Mouse (Mus musculus): ENCODE measurements around the gene Txndc2. TPM values are rescaled to one million over a fixed set of nuclear protein-coding genes. Genes with fewer than 3 reads are reported as not detected.
"Not testable (repeated sequence)": the region's sequence is repeated elsewhere in the genome, so short reads cannot be mapped to it uniquely, and the experiment has no call there.

Gene Txndc2
- polyA plus RNA-seq, 1 experiment from 2014 or later: 0.10 TPM

DNA sequence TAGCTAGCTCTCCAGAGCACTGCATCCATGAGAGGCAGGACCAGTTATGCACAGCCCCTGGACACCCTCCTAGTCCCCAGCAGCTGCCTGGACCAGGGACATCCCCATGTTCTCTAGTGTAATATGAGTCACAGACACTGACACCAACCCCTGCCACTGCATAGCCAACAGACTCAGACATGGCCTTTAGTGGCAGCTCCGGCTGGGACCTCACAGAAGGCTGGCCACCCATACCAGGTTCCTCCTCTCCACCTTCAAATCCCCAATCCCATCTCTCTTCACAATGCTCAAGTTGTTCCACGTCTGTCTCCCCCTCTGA, 7.2 kb upstream of the Txndc2 start:
- WGBS: 93% methylated on average over 2 of the region's 2 CpGs
- H3K9ac ChIP-seq (replicated peaks): no peak overlapping the region
- no peaks in the 10 kb centered on the region for H3K9me3 ChIP-seq (replicated peaks)
- H3K27ac ChIP-seq (replicated peaks): no peak overlapping the region
- H3K4me1 ChIP-seq: no peaks in the 10 kb centered on the region
- H3K4me2 ChIP-seq: no peak overlapping the region
- no peak overlapping the region for H3K4me3 ChIP-seq (replicated peaks)
- H3K27me3 ChIP-seq (replicated peaks): no peaks in the 10 kb centered on the region
- ATAC-seq (ENCODE audit: low FRiP score): no peak
- H3K36me3 ChIP-seq: peaks cover 17% of the 10 kb centered on the region

DNA sequence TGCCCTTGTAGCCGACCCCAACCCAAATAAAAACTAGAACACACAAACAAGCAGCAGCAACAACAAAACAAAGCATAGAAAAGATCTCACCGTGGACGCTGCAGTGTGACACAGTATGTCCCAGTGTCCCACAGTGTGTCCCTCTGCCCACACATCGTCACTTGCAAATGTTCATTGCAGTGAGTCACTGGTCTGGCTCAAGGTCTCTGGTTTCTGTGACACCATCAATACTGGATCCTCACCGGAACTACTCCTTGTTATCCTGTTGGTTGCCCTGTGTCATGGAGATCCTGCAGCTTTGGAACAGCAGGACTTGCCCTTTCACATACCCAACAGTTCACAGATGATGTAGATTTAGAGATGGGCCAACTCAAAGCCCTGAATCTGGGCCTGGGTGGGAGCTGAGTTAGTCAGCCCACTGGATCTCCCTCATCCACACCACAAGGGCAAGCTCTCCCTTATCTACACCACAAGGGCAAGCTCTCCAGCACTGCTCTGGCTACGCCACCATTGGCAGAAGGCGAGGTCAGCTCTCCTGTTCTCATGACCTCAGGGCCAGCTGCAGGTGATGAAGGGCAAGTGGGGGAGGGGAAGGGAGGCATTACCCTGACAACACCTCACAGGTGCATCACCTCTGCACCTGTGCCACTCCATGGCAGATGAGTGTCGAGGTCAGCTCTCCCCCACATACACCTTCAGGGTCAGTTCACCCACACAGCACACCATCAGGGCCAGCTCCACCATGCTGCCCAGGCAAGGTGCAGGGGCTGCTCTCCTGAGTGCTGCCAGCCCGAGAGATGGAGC, 6.6 kb upstream of the Txndc2 start:
- Histone ChIP-seq H3K36me3 (peaks cover 17% of the 10 kb centered on the region), H3K9ac (replicated peaks) (no peak overlapping the region), H3K27ac (replicated peaks) (no peak overlapping the region), H3K27me3 (replicated peaks) (no peaks in the 10 kb centered on the region), H3K4me2 (no peak overlapping the region), H3K4me1 (peaks cover 1% of the 10 kb centered on the region), H3K9me3 (replicated peaks) (no peaks in the 10 kb centered on the region), H3K4me3 (replicated peaks) (no peak overlapping the region)
- ATAC-seq (ENCODE audit: low FRiP score): no peak
- WGBS: 87% methylated on average over 9 of the region's 9 CpGs

DNA sequence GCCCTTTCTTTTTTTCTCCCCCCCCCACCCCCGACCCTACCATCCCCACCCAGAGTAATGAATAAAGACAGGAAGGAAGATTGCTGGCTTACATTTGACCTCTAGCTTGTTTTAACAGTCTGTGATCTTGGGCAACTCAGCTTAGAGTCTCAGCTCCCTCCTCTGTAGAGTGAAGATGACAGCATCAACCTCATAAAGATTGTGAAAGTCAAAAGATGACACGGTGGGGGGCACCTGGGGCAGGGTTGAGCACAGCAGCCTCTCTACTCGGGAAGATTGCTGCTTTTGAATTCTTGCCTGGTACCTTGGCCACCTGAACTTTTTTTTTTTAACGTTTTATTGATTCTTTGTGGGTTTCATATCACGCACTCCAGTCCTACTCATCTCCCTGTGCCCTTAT, 6.0 kb upstream of the Txndc2 start:
- Histone ChIP-seq H3K9ac (replicated peaks) (no peak overlapping the region), H3K27me3 (replicated peaks) (no peaks in the 10 kb centered on the region), H3K9me3 (replicated peaks) (no peaks in the 10 kb centered on the region), H3K36me3 (peaks cover 17% of the 10 kb centered on the region), H3K4me1 (peaks cover 7% of the 10 kb centered on the region), H3K4me3 (replicated peaks) (no peak overlapping the region), H3K27ac (replicated peaks) (no peak overlapping the region), H3K4me2 (no peak overlapping the region)
- no peak for ATAC-seq (ENCODE audit: low FRiP score)
- WGBS: 68% methylated on average over 5 of the region's 5 CpGs

DNA sequence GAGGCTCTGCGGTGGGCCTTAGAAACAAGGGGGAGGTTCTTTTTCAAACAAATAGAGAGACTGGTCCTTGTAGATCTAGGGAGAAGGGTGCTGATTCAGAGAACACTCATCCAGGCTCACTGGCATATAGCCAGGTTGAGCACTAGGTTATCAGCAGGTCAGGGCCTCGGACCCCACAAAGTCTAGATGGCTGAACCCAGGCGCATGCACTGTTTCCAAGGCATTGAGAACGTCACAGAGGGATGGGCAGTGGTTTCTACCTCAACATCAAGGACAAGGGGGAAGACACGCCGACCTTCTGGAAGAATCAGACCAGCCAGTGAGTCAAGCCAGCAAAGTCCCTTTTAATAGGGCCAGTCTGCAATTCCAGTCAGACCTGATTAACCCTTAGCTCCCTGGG, 5.3 kb upstream of the Txndc2 start:
- WGBS: 85% methylated on average over 6 of the region's 6 CpGs
- H3K4me3 ChIP-seq (replicated peaks): no peak overlapping the region
- no peak overlapping the region for H3K27ac ChIP-seq (replicated peaks)
- no peaks in the 10 kb centered on the region for H3K27me3 ChIP-seq (replicated peaks)
- no peak for ATAC-seq (ENCODE audit: low FRiP score)
- H3K9me3 ChIP-seq (replicated peaks): no peaks in the 10 kb centered on the region
- peaks cover 15% of the 10 kb centered on the region for H3K4me1 ChIP-seq
- H3K36me3 ChIP-seq: peaks cover 10% of the 10 kb centered on the region
- no peak overlapping the region for H3K9ac ChIP-seq (replicated peaks)
- H3K4me2 ChIP-seq: no peak overlapping the region

DNA sequence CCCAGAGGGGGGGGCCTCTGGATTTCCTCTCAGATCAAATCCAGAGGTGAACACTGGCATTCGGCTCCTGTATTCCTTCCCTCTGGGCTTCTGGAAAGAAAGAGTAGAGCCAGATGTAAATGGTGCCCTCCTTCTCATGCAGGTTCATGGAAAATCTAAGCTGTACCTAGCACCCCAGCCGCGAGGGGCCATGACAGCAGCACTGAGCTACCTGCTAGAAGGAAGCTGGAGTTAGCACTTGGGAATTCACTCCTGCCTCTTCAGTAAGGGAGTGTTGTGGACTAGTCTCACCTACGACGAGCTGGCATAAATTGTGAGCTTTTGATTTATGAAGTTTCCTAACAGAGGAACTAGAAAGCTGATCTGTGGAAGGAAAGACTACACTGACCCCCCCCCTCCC, 1.6 kb upstream of the Txndc2 start:
- no peak overlapping the region for H3K4me2 ChIP-seq
- no peaks in the 10 kb centered on the region for H3K36me3 ChIP-seq
- no peak overlapping the region for H3K9ac ChIP-seq (replicated peaks)
- WGBS: 81% methylated on average over 5 of the region's 5 CpGs
- H3K27me3 ChIP-seq (replicated peaks): no peaks in the 10 kb centered on the region
- H3K4me1 ChIP-seq: peaks cover 16% of the 10 kb centered on the region
- H3K4me3 ChIP-seq (replicated peaks): no peak overlapping the region
- peak overlapping the region; percentile 68 for H3K27ac ChIP-seq (replicated peaks)
- ATAC-seq (ENCODE audit: low FRiP score): no peak
- H3K9me3 ChIP-seq (replicated peaks): no peaks in the 10 kb centered on the region

DNA sequence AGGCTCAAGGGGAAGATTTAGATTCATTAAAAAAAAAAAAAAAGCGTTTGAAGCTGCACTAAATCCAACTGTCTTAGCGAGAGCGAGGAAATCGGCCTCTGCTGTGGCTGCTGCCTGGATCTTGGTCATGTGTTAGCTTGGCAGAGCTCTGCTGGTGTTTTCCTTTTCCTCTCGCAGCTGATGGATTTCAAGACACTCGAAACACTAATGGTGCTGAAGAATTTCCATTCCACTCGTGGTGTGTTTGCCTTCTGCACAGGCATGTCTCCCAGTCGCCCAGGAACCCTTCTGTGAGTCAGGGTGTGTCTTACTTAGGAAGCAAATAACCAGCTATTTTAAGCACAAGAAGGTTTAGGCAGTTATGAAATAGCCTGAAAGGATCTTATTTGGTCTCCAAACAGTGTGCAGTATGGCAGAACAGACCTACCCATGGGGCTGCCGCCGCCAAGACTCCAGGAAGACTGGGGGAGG, 1.1 kb upstream of the Txndc2 start:
- 30% methylated on average over 10 of the region's 10 CpGs for WGBS
- H3K36me3 ChIP-seq: no peaks in the 10 kb centered on the region
- no peak overlapping the region for H3K9ac ChIP-seq (replicated peaks)
- H3K4me3 ChIP-seq (replicated peaks): no peak overlapping the region
- H3K4me1 ChIP-seq: peaks cover 16% of the 10 kb centered on the region
- H3K9me3 ChIP-seq (replicated peaks): no peaks in the 10 kb centered on the region
- peak overlapping the region; percentile 68 for H3K27ac ChIP-seq (replicated peaks)
- H3K4me2 ChIP-seq: peak overlapping the region; percentile 0; the same call in 1 of the 2 replicates
- no peaks in the 10 kb centered on the region for H3K27me3 ChIP-seq (replicated peaks)
- ATAC-seq (ENCODE audit: low FRiP score): peak; percentile 76; the same call in 1 of the 2 replicates

DNA sequence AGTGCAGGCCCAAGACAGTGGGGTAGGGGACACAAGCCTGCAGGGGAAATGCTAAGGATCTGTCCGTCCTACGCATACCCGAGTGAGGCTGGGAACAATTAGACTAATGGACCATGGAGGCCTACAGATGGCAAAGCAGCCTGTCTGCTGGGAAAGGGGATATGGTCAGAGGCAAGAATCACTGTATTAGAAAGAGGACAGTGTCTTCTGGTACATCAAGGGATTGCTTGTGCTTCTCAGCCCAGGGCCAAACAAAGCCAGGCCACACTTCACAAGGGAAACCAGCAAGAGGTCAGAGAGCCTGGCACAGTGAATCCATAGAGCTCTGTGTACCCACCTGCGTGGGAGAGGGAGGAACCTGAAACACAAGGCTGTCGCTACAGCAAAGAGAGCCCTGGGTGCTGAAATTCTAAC, 617 bp upstream of the Txndc2 start:
- H3K9me3 ChIP-seq (replicated peaks): no peaks in the 10 kb centered on the region
- H3K4me2 ChIP-seq: peak overlapping the region; percentile 0; the same call in 1 of the 2 replicates
- H3K4me3 ChIP-seq (replicated peaks): no peak overlapping the region
- no peaks in the 10 kb centered on the region for H3K36me3 ChIP-seq
- H3K9ac ChIP-seq (replicated peaks): no peak overlapping the region
- peaks cover 16% of the 10 kb centered on the region for H3K4me1 ChIP-seq
- H3K27me3 ChIP-seq (replicated peaks): no peaks in the 10 kb centered on the region
- ATAC-seq (ENCODE audit: low FRiP score): peak; percentile 45; the same call in 1 of the 2 replicates
- 30% methylated on average over 5 of the region's 5 CpGs for WGBS
- peak overlapping the region; percentile 68 for H3K27ac ChIP-seq (replicated peaks)

DNA sequence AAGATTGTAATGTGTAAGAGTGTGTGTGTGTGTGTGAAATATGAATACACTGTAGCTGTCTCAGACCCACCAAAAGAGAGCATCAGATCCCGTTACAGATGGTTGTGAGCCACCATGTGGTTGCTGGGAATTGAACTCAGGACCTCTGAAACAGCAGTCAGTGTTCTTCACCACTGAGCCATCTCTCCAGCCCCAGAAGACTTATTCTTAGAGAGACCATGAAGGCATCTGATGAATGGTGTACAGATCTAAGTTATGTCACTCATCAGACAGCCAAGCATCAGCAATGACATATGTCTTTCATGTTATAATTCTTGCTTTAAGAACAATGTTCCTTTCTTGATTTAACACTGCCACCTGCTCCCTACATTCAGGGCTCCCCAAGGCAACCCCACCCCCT, 2.8 kb downstream of the Txndc2 start:
- Histone ChIP-seq H3K4me2 (no peak overlapping the region), H3K9ac (replicated peaks) (no peak overlapping the region), H3K27me3 (replicated peaks) (no peaks in the 10 kb centered on the region), H3K4me3 (replicated peaks) (no peak overlapping the region), H3K4me1 (peaks cover 22% of the 10 kb centered on the region), H3K9me3 (replicated peaks) (no peaks in the 10 kb centered on the region), H3K36me3 (no peaks in the 10 kb centered on the region), H3K27ac (replicated peaks) (no peak overlapping the region)
- 89% methylated on average over 1 of the region's 1 CpGs for WGBS
- ATAC-seq (ENCODE audit: low FRiP score): no peak

DNA sequence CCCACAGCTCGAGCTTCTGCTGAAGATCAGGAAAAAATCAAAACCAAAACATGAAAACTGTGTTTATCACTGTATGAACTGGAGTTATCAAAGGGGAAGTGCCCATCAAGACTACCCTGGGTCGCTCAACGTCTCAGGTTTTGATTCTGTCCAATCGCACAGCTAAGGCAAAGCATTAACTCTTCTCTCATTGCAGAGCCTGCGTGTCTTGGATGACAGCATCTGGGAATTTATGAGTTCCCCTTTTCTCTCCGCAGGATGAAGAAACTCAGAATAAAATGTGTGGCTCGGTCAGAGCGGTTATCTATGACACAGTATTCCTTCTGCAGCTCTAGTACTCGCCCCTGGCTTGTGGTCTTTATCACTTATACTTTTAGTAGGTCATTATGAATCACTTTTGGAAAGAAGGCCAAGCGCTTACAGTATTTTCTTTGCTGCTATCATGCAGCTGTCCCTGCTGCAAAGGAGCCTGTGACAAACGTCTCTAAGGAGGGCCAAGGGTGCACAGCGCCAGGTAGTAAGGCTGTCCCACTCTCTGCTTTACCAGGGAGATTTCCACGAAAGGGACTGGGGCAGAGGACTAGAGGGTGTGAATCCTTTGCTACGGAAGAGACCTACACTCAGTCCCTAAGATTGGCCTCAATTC, 6.1 kb downstream of the Txndc2 start:
- H3K4me3 ChIP-seq (replicated peaks): no peak overlapping the region
- no peaks in the 10 kb centered on the region for H3K27me3 ChIP-seq (replicated peaks)
- H3K4me2 ChIP-seq: no peak overlapping the region
- 73% methylated on average over 14 of the region's 14 CpGs for WGBS
- no peak overlapping the region for H3K9ac ChIP-seq (replicated peaks)
- H3K36me3 ChIP-seq: no peaks in the 10 kb centered on the region
- no peaks in the 10 kb centered on the region for H3K9me3 ChIP-seq (replicated peaks)
- H3K4me1 ChIP-seq: 0 out of 2 replicates have a peak, but pooled peaks cover 6% of the 10 kb centered on the region
- ATAC-seq (ENCODE audit: low FRiP score): no peak
- H3K27ac ChIP-seq (replicated peaks): no peak overlapping the region

DNA sequence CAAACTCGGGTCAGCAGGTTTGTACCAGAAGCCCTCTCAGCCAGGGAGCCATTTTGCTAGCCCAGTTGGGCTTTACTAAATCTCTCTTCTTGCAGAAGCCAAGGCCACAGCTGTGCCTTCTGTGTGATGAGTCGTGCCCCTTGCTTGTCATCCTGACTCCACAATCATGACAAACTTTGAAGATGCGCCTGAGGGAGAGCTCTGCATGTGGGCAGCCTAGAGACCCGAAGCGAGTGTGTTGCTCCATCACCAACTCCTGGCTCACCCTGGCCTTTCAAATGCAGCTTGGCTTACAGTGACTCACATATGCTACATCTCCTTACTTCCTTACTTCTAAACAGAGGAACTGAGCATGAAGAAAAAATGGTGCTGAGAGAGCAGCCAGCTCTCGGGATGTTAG, 12.0 kb downstream of the Txndc2 start:
- no peak overlapping the region for H3K4me2 ChIP-seq
- no peaks in the 10 kb centered on the region for H3K4me1 ChIP-seq
- H3K4me3 ChIP-seq (replicated peaks): no peak overlapping the region
- H3K36me3 ChIP-seq: no peaks in the 10 kb centered on the region
- H3K9ac ChIP-seq (replicated peaks): no peak overlapping the region
- no peaks in the 10 kb centered on the region for H3K9me3 ChIP-seq (replicated peaks)
- H3K27me3 ChIP-seq (replicated peaks): no peaks in the 10 kb centered on the region
- 90% methylated on average over 6 of the region's 6 CpGs for WGBS
- H3K27ac ChIP-seq (replicated peaks): no peak overlapping the region
- no peak for ATAC-seq (ENCODE audit: low FRiP score)

DNA sequence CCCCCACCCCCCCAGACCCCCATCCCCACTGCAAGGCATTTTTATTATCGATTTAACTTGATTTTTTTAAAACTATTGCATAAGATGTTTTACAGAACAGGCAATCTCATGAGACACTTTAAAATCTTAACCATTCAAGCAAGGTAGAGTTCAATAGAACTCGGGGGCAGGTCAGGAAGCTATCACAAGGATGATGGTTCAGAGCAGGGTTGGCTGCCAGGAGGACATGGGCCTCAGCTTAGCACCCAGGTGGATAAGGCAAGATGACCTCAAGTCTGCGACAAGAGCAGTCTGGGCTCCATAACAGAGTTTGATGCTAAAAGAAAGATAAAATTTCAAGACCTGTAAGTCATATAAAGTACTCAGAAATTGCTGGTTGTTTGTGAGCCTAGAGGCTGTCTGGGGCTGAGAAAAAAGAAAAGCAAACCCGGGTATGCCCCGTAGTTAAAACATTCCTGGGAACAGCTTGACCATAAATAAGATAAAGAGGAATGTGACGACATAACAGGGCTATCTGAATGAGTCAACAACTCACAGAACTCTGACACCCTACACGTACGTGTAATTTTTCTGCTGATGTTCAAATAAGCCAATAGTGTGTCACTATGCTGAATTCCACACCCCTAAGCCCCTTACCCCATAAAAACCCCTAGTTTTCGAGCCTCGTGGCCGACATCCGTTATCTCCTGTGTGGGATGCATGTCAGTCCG, 13.0 kb downstream of the Txndc2 start:
- not testable (repeated sequence) for H3K27me3 ChIP-seq (replicated peaks); H3K36me3 ChIP-seq; H3K4me1 ChIP-seq; H3K9me3 ChIP-seq (replicated peaks); H3K4me2 ChIP-seq; H3K27ac ChIP-seq (replicated peaks); ATAC-seq (ENCODE audit: low FRiP score); H3K4me3 ChIP-seq (replicated peaks); H3K9ac ChIP-seq (replicated peaks)
- 84% methylated on average over 13 of the region's 13 CpGs for WGBS

DNA sequence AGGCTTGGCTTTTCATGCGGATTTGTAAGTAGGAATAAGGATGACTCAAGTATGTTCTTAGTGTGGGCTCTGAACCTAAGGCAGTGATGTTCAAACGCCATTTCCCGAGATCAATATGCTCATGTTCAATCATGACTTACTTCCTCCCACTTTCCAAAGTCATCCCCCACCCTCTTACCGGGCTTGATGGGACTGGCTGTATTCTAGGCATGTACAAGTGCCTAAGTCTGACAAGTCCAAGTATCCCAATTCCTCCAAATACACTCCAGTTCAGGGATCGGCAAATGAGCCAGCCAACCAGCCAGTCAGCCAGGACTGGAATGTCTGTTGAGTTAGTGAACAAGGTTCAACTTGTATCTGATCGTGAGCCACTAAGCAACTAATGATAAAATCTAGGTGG, 15.7 kb downstream of the Txndc2 start:
- ATAC-seq (ENCODE audit: low FRiP score): no peak
- no peak overlapping the region for H3K4me2 ChIP-seq
- H3K9ac ChIP-seq (replicated peaks): no peak overlapping the region
- H3K27ac ChIP-seq (replicated peaks): no peak overlapping the region
- no peaks in the 10 kb centered on the region for H3K36me3 ChIP-seq
- no peaks in the 10 kb centered on the region for H3K9me3 ChIP-seq (replicated peaks)
- H3K4me3 ChIP-seq (replicated peaks): no peak overlapping the region
- no peaks in the 10 kb centered on the region for H3K4me1 ChIP-seq
- WGBS: 94% methylated on average over 6 of the region's 6 CpGs
- no peaks in the 10 kb centered on the region for H3K27me3 ChIP-seq (replicated peaks)
